Mouse (Mus musculus): ENCODE measurements at regions not wholly inside any gene's neighbourhood (a gene's known extent, or its start where the extent isn't known, plus 50 kb on each side); places are given as distances from the start of the nearest gene placed in this dataset.

- no peak for TF ChIP-seq CTCF (IDR thresholded peaks at IDR 0.05; ENCODE audit: borderline replicate concordance, insufficient read depth, low read length)
- no peak for TF ChIP-seq POLR2A (IDR thresholded peaks at IDR 0.05; ENCODE audit: low read depth, low read length)
Measured at GRCm38 (mm10) chr10:16637006-16637405, 1086.0 kb upstream of the Cited2 start.
